Mouse (Mus musculus) embryonic facial prominence, embryonic 12.5 days (tissue): ENCODE results near the gene Prkaca. TPM values are rescaled to one million over a fixed set of nuclear protein-coding genes. Genes with fewer than 3 reads are reported as not detected.
A peak's percentile ranks its signal among the peaks of the same experiment; 100 is the strongest.

Experiments
- ATAC-seq: fragments of 200-750 bp; cut with Nextera tagmentation; 2 replicates; pipeline ENCODE4 v1.8.0; 2017; ENCODE audit not compliant: insufficient number of reproducible peaks, insufficient read depth, low FRiP score, low TSS enrichment
- H3K27ac ChIP-seq: fragments of 300-500 bp; sonication (generic); 2 replicates; pipeline ENCODE4 v1.5.1; 2016; ENCODE audit warnings: mild to moderate bottlenecking
- H3K27me3 ChIP-seq: fragments of 300-500 bp; sonication (generic); 2 replicates; pipeline ENCODE4 v1.6.1; 2016; ENCODE audit warnings: mild to moderate bottlenecking, moderate library complexity
- H3K36me3 ChIP-seq: fragments of 300-500 bp; sonication (generic); 2 replicates; pipeline ENCODE4 v1.6.1; 2016; ENCODE audit warnings: mild to moderate bottlenecking
- H3K4me1 ChIP-seq: fragments of 300-500 bp; sonication (generic); 2 replicates; pipeline ENCODE4 v1.6.1; 2016
- H3K4me2 ChIP-seq: fragments of 300-500 bp; sonication (generic); replicated peaks from 2 replicates; pipeline ENCODE4 v1.6.1; 2016; ENCODE audit warnings: mild to moderate bottlenecking, moderate library complexity
- H3K4me3 ChIP-seq: fragments of 300-500 bp; sonication (generic); 2 replicates; pipeline ENCODE4 v1.5.1; 2016; ENCODE audit warnings: mild to moderate bottlenecking
- H3K9ac ChIP-seq: fragments of 300-500 bp; sonication (generic); 2 replicates; pipeline ENCODE4 v1.6.1; 2016; ENCODE audit warnings: mild to moderate bottlenecking, moderate library complexity
- H3K9me3 ChIP-seq: fragments of 300-500 bp; sonication (generic); 2 replicates; pipeline ENCODE4 v1.6.1; 2016; ENCODE audit warnings: mild to moderate bottlenecking, moderate library complexity
- WGBS: fragments of 180-500 bp; shearing (Covaris S2); methylation state at CpG from one replicate; pipeline ENCODE4 v1.1.7; 2016; 5-methylcytosine and 5-hydroxymethylcytosine counted together
- polyA plus RNA-seq: library from polyadenylated mRNA; unstranded; fragments of >200 nt; fragmentation: Nextera tagmentation; extraction: Ambion mirVana; gene quantifications from 2 replicates; pipeline ENCODE4 v1.2.1, GENCODE M21; 2016

The Prkaca gene
- polyA plus RNA-seq = 191 and 206 TPM in 2 replicates

DNA sequence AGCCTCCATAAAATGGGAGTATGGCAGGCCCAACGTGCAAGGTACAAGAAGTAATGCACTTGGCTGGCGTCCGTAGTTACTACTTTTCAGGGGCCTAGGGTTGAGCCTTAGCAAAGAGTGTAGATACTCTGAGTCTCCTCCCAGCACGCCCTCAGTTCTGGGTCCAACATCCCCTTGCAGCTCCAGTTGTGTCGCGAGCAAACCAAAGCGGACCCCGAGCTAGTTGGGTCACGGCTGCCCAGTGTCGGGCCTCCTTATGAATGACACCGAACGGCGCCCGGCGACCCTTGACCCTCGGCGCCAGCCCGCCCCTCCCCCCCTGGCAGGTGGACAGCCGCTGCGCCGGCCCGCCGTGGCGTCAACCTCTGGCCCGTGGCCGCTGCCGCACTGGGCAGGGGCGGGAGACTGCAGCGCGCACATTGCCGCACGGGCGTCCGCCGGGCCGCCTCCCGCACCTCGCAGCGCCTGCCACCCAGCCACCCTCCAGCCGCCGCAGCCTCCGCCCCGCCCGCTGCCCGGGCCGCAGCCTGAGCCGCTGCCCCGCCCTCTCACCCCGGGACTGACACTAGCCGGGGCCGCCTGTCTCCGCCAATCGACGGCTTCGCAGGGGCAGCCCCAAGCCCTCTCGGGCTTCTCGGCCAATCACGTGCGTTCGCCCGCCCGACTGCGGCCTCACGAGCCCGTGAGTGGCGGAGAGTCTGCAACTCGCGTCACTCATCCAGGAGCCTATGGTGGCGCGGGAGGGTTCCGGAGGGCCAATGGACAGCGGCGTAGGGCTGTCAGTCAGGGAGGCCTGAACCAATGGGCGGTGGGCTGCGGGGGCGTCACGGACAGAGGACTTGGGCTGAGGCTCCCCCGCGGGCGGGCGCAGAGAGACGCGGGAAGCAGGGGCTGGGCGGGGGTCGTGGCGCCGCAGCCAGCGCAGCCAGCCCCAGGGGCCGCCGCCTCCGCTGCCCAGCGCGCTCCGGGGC, at the start of gene Prkaca:
Gene Prkaca (plus strand): TSS at position 844 of the 971 bp plus-strand sequence.
- peak within 1 kb of the TSS; percentile 94 for H3K9ac ChIP-seq
- peak within 1 kb of the TSS; percentile 98 for H3K4me2 ChIP-seq
- H3K27ac ChIP-seq = peak within 1 kb of the TSS; percentile 69
- ATAC-seq = peak; percentile 100
- H3K4me3 ChIP-seq = peak within 1 kb of the TSS; percentile 95
- H3K27me3 ChIP-seq = no peaks in the 10 kb centered on the region
- H3K4me1 ChIP-seq = peaks cover 25% of the 10 kb centered on the region
- WGBS = under 1% methylated on average over 87 of the region's 94 CpGs
- peaks cover 29% of the 10 kb centered on the region for H3K36me3 ChIP-seq
- H3K9me3 ChIP-seq = no peaks in the 10 kb centered on the region

DNA sequence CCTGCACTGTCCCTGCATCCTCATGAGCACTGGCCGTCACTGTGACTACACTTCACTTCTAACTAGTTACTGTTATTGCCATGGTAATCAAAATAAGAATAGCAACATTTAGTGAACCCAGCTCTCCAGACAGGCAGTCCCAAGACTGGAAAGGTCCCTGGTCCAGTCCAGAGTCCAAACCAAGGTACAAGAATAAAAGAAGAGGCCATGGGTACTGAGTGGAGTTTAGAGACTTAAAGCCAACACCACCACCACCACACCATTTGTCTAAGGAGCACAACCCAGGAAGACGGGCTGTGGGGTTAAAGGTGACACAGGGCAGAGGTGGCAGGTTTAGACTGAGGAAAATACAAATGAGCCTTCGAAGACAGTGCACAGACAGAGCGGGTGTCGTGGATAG, 48.2 kb upstream of the Prkaca start:
- Histone ChIP-seq H3K4me3 (no peak overlapping the region), H3K9me3 (no peaks in the 10 kb centered on the region), H3K36me3 (peaks cover 67% of the 10 kb centered on the region), H3K4me2 (no peak overlapping the region), H3K9ac (no peak overlapping the region), H3K27me3 (no peaks in the 10 kb centered on the region), H3K4me1 (no peaks in the 10 kb centered on the region), H3K27ac (no peak overlapping the region)
- ATAC-seq = no peak
- WGBS = 86% methylated on average over 5 of the region's 5 CpGs

DNA sequence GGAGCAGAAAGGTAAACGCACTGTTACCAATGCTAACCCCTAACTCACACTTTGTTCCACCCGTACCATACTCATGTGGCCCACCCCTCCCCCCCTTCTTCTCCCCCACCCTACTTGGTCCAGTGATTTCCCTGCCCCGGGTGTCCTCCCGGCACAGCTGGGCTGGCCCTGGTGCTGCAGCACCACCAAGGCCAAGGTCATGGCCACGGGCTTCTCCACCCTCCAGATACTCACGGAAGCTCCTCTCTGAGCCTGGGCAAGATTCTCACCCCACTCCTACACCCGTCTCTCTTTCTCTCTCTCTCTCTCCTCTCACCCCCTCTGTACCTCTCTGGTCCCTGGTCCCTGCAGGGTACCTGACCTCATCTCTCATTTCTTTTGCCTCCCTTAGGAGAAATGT, 46.5 kb upstream of the Prkaca start:
- no peak overlapping the region for H3K4me3 ChIP-seq
- no peak overlapping the region for H3K27ac ChIP-seq
- H3K27me3 ChIP-seq = no peaks in the 10 kb centered on the region
- no peak for ATAC-seq
- H3K9ac ChIP-seq = no peak overlapping the region
- H3K4me2 ChIP-seq = no peak overlapping the region
- H3K9me3 ChIP-seq = no peaks in the 10 kb centered on the region
- H3K4me1 ChIP-seq = no peaks in the 10 kb centered on the region
- 50% methylated on average over 7 of the region's 7 CpGs for WGBS
- peaks cover 72% of the 10 kb centered on the region for H3K36me3 ChIP-seq

DNA sequence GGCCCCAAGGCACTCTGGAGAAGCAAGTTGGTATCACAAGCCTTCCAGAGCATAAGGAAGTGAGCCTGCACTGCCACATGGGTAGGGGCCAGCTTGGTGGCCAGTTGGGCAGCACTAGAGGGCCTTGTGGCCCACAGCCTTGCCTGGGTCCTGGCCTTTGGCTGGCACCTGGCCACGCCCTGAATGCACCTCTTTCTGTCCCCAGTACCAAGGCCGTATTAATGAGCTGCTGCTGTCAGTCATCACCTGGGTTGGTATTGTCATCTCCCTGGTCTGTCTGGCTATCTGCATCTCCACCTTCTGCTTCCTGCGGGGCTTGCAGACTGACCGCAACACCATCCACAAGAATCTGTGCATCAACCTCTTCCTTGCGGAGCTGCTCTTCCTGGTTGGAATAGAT, 38.6 kb upstream of the Prkaca start:
- Histone ChIP-seq H3K27me3 (no peaks in the 10 kb centered on the region), H3K36me3 (peaks cover 100% of the 10 kb centered on the region), H3K4me2 (no peak overlapping the region), H3K9me3 (no peaks in the 10 kb centered on the region), H3K4me1 (no peaks in the 10 kb centered on the region), H3K4me3 (no peak overlapping the region), H3K9ac (no peak overlapping the region), H3K27ac (no peak overlapping the region)
- no peak for ATAC-seq
- 93% methylated on average over 5 of the region's 5 CpGs for WGBS

DNA sequence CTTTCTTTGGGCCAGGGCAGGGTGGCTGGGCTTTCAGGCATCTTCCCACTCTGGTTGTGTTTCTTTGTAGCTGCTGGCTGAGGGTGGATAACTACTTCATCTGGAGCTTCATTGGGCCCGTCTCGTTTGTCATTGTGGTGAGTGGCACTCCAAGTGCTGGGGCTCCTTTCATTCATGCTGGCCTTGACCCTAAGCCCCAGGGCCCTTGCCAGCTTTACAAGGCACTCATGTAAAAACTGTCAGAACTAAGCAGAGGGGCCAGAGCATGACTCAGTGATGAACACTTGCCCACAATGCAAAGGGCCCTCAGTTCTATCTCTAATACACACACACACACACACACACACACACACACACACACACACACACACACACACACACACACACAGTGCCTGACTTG, 37.8 kb upstream of the Prkaca start:
- Histone ChIP-seq H3K36me3 (peaks cover 99% of the 10 kb centered on the region), H3K27me3 (no peaks in the 10 kb centered on the region), H3K9ac (no peak overlapping the region), H3K4me2 (no peak overlapping the region), H3K9me3 (no peaks in the 10 kb centered on the region), H3K4me1 (no peaks in the 10 kb centered on the region), H3K4me3 (no peak overlapping the region), H3K27ac (no peak overlapping the region)
- 93% methylated on average over 2 of the region's 2 CpGs for WGBS
- no peak for ATAC-seq

DNA sequence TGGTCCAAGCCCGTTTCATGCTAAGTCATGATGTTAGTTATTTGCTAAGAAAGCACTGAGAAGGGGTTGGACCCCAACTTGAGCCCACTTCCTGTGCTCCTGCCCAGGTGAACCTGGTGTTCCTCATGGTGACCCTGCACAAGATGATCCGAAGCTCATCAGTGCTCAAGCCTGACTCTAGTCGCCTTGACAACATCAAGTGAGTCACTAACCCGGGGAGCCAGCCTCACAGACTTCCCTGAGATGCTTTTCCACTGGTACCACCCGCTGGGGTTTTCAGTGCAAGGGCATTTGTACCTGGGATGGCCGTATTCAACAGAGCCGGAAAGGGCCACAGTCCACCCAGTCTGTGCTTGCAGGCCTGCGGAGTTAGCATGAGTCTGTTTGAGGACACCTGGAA, 37.4 kb upstream of the Prkaca start:
- Histone ChIP-seq H3K4me3 (no peak overlapping the region), H3K27ac (no peak overlapping the region), H3K4me1 (no peaks in the 10 kb centered on the region), H3K9ac (no peak overlapping the region), H3K27me3 (no peaks in the 10 kb centered on the region), H3K36me3 (peaks cover 97% of the 10 kb centered on the region), H3K4me2 (no peak overlapping the region), H3K9me3 (no peaks in the 10 kb centered on the region)
- ATAC-seq = no peak
- 90% methylated on average over 8 of the region's 8 CpGs for WGBS

DNA sequence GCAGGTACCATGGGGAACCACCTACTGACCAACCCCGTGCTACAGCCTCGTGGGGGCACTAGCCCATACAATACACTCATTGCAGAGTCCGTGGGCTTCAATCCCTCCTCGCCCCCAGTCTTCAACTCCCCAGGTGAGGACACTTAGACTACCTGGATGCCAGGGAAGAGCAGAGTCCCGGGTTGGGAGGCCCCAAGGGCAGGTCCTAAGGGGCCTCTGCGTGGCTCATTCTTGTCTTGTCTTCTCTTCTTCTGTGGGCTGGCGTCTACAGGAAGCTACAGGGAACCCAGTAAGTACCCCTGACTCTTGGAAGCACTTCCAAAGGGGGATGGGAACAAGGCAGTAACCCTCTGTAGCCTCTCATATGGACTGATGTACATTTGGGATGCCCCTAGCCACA, 35.1 kb upstream of the Prkaca start:
- Histone ChIP-seq H3K9me3 (no peaks in the 10 kb centered on the region), H3K27me3 (no peaks in the 10 kb centered on the region), H3K9ac (no peak overlapping the region), H3K4me3 (no peak overlapping the region), H3K27ac (no peak overlapping the region), H3K4me2 (no peak overlapping the region), H3K4me1 (no peaks in the 10 kb centered on the region), H3K36me3 (peaks cover 75% of the 10 kb centered on the region)
- WGBS = 88% methylated on average over 7 of the region's 7 CpGs
- ATAC-seq = no peak

DNA sequence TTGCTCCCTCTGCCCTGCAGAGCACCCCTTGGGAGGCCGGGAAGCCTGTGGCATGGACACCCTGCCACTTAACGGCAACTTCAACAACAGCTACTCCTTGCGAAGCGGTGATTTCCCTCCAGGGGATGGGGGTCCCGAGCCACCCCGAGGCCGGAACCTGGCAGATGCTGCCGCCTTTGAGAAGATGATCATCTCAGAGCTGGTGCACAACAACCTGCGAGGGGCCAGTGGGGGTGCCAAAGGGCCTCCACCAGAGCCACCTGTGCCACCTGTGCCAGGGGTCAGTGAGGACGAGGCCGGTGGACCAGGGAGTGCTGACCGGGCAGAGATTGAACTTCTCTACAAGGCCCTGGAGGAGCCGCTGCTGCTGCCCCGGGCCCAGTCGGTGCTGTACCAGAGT, 34.5 kb upstream of the Prkaca start:
- Histone ChIP-seq H3K27ac (no peak overlapping the region), H3K4me1 (no peaks in the 10 kb centered on the region), H3K27me3 (no peaks in the 10 kb centered on the region), H3K4me3 (no peak overlapping the region), H3K4me2 (no peak overlapping the region), H3K36me3 (peaks cover 68% of the 10 kb centered on the region), H3K9ac (no peak overlapping the region), H3K9me3 (no peaks in the 10 kb centered on the region)
- 92% methylated on average over 15 of the region's 15 CpGs for WGBS
- ATAC-seq = no peak

DNA sequence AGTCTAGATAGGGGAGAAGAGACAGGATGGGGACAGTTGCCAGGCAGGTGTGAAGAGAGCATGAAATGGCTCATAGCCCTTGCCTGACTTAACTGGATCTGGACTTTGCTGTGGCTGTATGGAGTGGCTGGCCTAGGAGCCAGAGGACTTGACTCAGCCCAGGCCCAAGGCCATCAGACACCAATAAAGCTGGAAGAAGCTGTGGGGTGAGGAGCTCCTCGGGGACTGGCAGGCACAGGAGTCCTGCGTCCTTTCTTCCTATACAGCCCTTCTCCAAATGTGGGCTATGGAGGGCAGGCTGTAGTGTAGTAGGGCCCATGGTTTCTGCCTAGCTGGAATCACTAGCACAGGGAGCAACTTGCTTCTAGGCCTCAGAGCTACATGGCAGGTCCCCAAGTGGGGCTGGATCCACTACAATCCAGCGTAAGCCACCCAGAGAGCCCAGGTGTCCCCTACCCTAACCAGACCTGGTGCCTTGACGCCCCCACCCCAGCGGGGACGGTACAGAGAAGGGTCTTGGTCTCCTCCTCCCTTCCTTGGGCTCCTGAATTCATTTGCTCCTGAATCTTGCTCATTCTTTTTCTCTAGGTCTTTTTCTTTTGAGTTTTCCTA, 31.6 kb upstream of the Prkaca start:
- Histone ChIP-seq H3K4me2 (no peak overlapping the region), H3K4me3 (no peak overlapping the region), H3K4me1 (no peaks in the 10 kb centered on the region), H3K27ac (no peak overlapping the region), H3K36me3 (peaks cover 39% of the 10 kb centered on the region), H3K9ac (no peak overlapping the region), H3K9me3 (no peaks in the 10 kb centered on the region), H3K27me3 (no peaks in the 10 kb centered on the region)
- no peak for ATAC-seq
- WGBS = 67% methylated on average over 6 of the region's 6 CpGs

DNA sequence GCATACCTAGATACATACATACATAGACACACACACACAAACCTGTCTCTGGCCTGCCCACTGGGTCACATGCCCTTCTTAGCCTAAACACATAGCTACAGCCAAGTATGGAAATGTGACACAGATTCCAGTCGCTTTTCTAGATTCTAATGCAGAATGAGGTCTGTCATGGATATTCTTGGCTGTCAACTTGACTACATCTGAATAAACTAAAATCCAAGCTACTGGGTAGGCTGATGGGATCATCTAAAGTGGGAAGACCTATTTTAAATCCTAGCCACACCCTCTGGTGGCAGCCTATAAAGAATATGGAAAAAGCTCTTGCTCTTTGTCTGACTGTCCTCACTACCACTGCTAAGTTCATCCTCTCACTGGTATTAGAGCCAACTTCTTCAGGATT, 30.3 kb upstream of the Prkaca start:
- ATAC-seq = no peak
- Histone ChIP-seq H3K9me3 (no peaks in the 10 kb centered on the region), H3K9ac (no peak overlapping the region), H3K4me1 (no peaks in the 10 kb centered on the region), H3K4me3 (no peak overlapping the region), H3K27ac (no peak overlapping the region), H3K36me3 (peaks cover 27% of the 10 kb centered on the region), H3K4me2 (no peak overlapping the region), H3K27me3 (no peaks in the 10 kb centered on the region)
- WGBS = 75% methylated on average over 1 of the region's 1 CpGs

DNA sequence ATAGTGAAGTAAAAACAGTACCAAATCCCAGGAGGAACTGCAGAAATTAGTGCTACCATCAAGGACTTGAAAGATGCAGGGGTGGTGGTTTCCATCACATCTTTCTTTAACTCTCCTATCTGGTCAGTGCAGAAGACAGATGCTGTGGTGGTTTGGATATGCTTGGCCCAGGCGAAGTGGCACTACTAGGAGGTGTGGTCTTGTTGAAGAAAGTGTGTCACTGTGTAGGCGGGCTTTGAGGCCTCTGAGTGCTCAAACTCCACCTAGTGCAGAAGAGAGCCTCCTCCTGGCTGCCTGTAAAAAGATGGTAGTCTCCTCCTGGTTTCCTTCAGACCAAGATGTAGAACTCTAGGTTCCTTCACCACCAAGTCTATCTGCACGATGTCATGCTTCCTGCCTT, 27.3 kb upstream of the Prkaca start:
- Histone ChIP-seq H3K36me3 (no peaks in the 10 kb centered on the region), H3K4me1 (no peaks in the 10 kb centered on the region), H3K9me3 (no peaks in the 10 kb centered on the region), H3K27ac (no peak overlapping the region), H3K4me3 (no peak overlapping the region), H3K27me3 (no peaks in the 10 kb centered on the region), H3K4me2 (no peak overlapping the region), H3K9ac (no peak overlapping the region)
- no peak for ATAC-seq
- WGBS = 59% methylated on average over 3 of the region's 3 CpGs

DNA sequence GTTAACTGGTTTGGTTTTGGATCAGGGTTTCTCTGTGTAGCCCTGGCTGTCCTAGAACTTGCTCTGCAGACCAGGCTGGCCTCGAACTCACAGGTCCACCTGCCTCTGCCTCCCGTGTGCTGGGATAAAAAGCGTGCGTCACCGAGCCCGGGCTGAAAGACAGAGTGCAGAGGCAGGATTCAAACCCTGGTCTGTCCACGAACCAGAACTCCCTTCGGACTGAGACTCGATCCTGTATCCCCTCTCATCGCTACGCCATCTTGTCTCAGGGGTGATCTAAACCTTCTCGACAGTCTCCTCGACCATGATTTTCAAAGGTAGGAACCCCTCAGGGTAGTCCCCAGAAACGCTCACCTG, 18.1 kb upstream of the Prkaca start:
- Histone ChIP-seq H3K27me3 (no peaks in the 10 kb centered on the region), H3K36me3 (no peaks in the 10 kb centered on the region), H3K4me1 (peaks cover 14% of the 10 kb centered on the region), H3K27ac (no peak overlapping the region), H3K4me3 (peak overlapping the region; percentile 73), H3K4me2 (peak overlapping the region; percentile 94), H3K9ac (peak overlapping the region; percentile 53), H3K9me3 (no peaks in the 10 kb centered on the region)
- under 1% methylated on average over 14 of the region's 14 CpGs for WGBS
- no peak for ATAC-seq
